Mouse (Mus musculus): ENCODE measurements at regions not wholly inside any gene's neighbourhood (a gene's known extent, or its start where the extent isn't known, plus 50 kb on each side); places are given as distances from the start of the nearest gene placed in this dataset.

GRCm38 (mm10) chr14:105720816-105721510 lies 175.7 kb downstream of the Spry2 start:
- WGBS, result 87% methylated on average over 6 of the region's 6 CpGs
- DNase-seq (ENCODE audit: low read depth, low spot score), result no peak

- no peak for DNase-seq (ENCODE audit: low read depth, low spot score)
- 74% methylated on average over 6 of the region's 6 CpGs for WGBS
Measured at GRCm38 (mm10) chr14:105718676-105719441, 177.8 kb downstream of the Spry2 start.

GRCm38 (mm10) chr14:105717821-105718220 lies 178.8 kb downstream of the Spry2 start:
- 26% methylated on average over 2 of the region's 2 CpGs for WGBS
- DNase-seq (ENCODE audit: low read depth, low spot score), result no peak

GRCm38 (mm10) chr14:105708691-105709090 lies 187.9 kb downstream of the Spry2 start:
- DNase-seq (ENCODE audit: low read depth, low spot score), result no peak
- WGBS, result 87% methylated on average over 2 of the region's 2 CpGs

- 97% methylated on average over 7 of the region's 7 CpGs for WGBS
- no peak for DNase-seq (ENCODE audit: low read depth, low spot score)
Measured at GRCm38 (mm10) chr14:105706756-105707155, 189.9 kb downstream of the Spry2 start.

GRCm38 (mm10) chr14:105698616-105699015 lies 198.0 kb downstream of the Spry2 start:
- WGBS, result 73% methylated on average over 1 of the region's 1 CpGs
- no peak for DNase-seq (ENCODE audit: low read depth, low spot score)

- WGBS, result 78% methylated on average over 1 of the region's 1 CpGs
Measured at GRCm38 (mm10) chr14:105698086-105698485, 198.5 kb downstream of the Spry2 start.

GRCm38 (mm10) chr14:105697398-105697797 lies 199.2 kb downstream of the Spry2 start:
- WGBS, result 75% methylated on average over 13 of the region's 13 CpGs
- DNase-seq (ENCODE audit: low read depth, low spot score), result no peak

More at GRCm38 (mm10) chr14:105698086-105698485, 198.5 kb downstream of the Spry2 start:
- DNase-seq (ENCODE audit: low read depth, low spot score), result no peak

- DNase-seq (ENCODE audit: low read depth, low spot score), result no peak
Measured at GRCm38 (mm10) chr14:105694969-105695368, 201.7 kb downstream of the Spry2 start.

- WGBS, result 83% methylated on average over 4 of the region's 4 CpGs
- no peak for DNase-seq (ENCODE audit: low read depth, low spot score)
Measured at GRCm38 (mm10) chr14:105693713-105694112, 202.9 kb downstream of the Spry2 start.

GRCm38 (mm10) chr14:105684826-105685465 lies 211.7 kb downstream of the Spry2 start:
- no peak for DNase-seq (ENCODE audit: low read depth, low spot score)
- WGBS, result 26% methylated on average over 11 of the region's 11 CpGs

GRCm38 (mm10) chr14:105684329-105684728 lies 212.3 kb downstream of the Spry2 start:
- DNase-seq (ENCODE audit: low read depth, low spot score), result no peak
- WGBS, result 43% methylated on average over 2 of the region's 2 CpGs

GRCm38 (mm10) chr14:105676646-105676930 lies 220.0 kb downstream of the Spry2 start:
- DNase-seq (ENCODE audit: low read depth, low spot score), result no peak
- WGBS, result 51% methylated on average over 4 of the region's 4 CpGs

- 67% methylated on average over 13 of the region's 13 CpGs for WGBS
- no peak for DNase-seq (ENCODE audit: low read depth, low spot score)
Measured at GRCm38 (mm10) chr14:105675801-105676645, 220.6 kb downstream of the Spry2 start.

- no peak for DNase-seq (ENCODE audit: low read depth, low spot score)
Measured at GRCm38 (mm10) chr14:105675006-105675405, 221.6 kb downstream of the Spry2 start.

GRCm38 (mm10) chr14:105668969-105669368 lies 227.7 kb downstream of the Spry2 start:
- no peak for DNase-seq (ENCODE audit: low read depth, low spot score)
- 61% methylated on average over 11 of the region's 11 CpGs for WGBS

- WGBS, result 58% methylated on average over 7 of the region's 7 CpGs
- DNase-seq (ENCODE audit: low read depth, low spot score), result no peak
Measured at GRCm38 (mm10) chr14:105664671-105665198, 231.9 kb downstream of the Spry2 start.

GRCm38 (mm10) chr14:105663472-105663871 lies 233.1 kb downstream of the Spry2 start:
- no peak for DNase-seq (ENCODE audit: low read depth, low spot score)
- 62% methylated on average over 4 of the region's 4 CpGs for WGBS

- 83% methylated on average over 6 of the region's 6 CpGs for WGBS
- no peak for DNase-seq (ENCODE audit: low read depth, low spot score)
Measured at GRCm38 (mm10) chr14:105662839-105663238, 233.8 kb downstream of the Spry2 start.

- 95% methylated on average over 2 of the region's 2 CpGs for WGBS
Measured at GRCm38 (mm10) chr14:105658316-105658715, 238.3 kb downstream of the Spry2 start.

More at GRCm38 (mm10) chr14:105658316-105658715, 238.3 kb downstream of the Spry2 start:
- DNase-seq (ENCODE audit: low read depth, low spot score), result no peak
